Mouse (Mus musculus) thymus, adult 2 months (tissue): Measurements from ENCODE around the gene St6gal1. TPM values are rescaled to one million over a fixed set of nuclear protein-coding genes. Genes with fewer than 3 reads are reported as not detected.

Experiments
- DNase-seq: peaks from one replicate; pipeline ENCODE4 v3.0.0; 2021
- H3K27ac ChIP-seq: fragments of 200-500 bp; 2 replicates; pipeline ENCODE4 v1.5.1; 2012; ENCODE audit warnings: low read length, control low read depth; ENCODE audit not compliant: control insufficient read depth, insufficient read depth
- H3K27me3 ChIP-seq: fragments of 200-500 bp; 2 replicates; pipeline ENCODE4 v1.6.1; 2012; ENCODE audit warnings: mild to moderate bottlenecking, low read length, moderate library complexity, mixed read lengths; ENCODE audit not compliant: control insufficient read depth, insufficient read depth
- H3K36me3 ChIP-seq: fragments of 200-500 bp; 2 replicates; pipeline ENCODE4 v1.6.1; 2012; ENCODE audit warnings: mild to moderate bottlenecking, low read length, moderate library complexity; ENCODE audit not compliant: control insufficient read depth, insufficient read depth
- H3K4me1 ChIP-seq: fragments of 200-500 bp; replicated peaks from 2 replicates; pipeline ENCODE4 v1.6.1; 2012; ENCODE audit warnings: low read length; ENCODE audit not compliant: control insufficient read depth, insufficient read depth
- H3K4me3 ChIP-seq: fragments of 200-500 bp; 2 replicates; pipeline ENCODE4 v1.5.1; 2012; ENCODE audit warnings: mild to moderate bottlenecking, low read length, control low read depth, moderate library complexity; ENCODE audit not compliant: control insufficient read depth, insufficient read depth
- CTCF ChIP-seq: fragments of 200-500 bp; IDR thresholded peaks from 2 replicates; pipeline ENCODE4 v1.5.1; 2012; ENCODE audit warnings: mild to moderate bottlenecking, control low read depth, low read length, moderate library complexity, borderline replicate concordance; ENCODE audit not compliant: control insufficient read depth, poor library complexity, insufficient read depth; ENCODE audit errors: extremely low read depth
- POLR2A ChIP-seq: fragments of 200-500 bp; IDR thresholded peaks from 2 replicates; pipeline ENCODE4 v1.6.1; 2012; ENCODE audit warnings: mild to moderate bottlenecking, low read length, control low read depth, moderate library complexity; ENCODE audit not compliant: control insufficient read depth, poor library complexity, insufficient read depth; ENCODE audit errors: extremely low read depth
- WGBS: fragments of 180-500 bp; shearing (Covaris S2); methylation state at CpG from one replicate; pipeline ENCODE4 v1.1.7; 2018; 5-methylcytosine and 5-hydroxymethylcytosine counted together
- polyA plus RNA-seq: library from polyadenylated mRNA; depleted of rRNA; stranded (reverse); fragments of >200 nt; gene quantifications from 2 replicates; pipeline ENCODE4 v1.2.3, GENCODE M21; 2012; rRNA removed

The St6gal1 gene
- polyA plus RNA-seq, 1 experiment, result 33.2 TPM

DNA sequence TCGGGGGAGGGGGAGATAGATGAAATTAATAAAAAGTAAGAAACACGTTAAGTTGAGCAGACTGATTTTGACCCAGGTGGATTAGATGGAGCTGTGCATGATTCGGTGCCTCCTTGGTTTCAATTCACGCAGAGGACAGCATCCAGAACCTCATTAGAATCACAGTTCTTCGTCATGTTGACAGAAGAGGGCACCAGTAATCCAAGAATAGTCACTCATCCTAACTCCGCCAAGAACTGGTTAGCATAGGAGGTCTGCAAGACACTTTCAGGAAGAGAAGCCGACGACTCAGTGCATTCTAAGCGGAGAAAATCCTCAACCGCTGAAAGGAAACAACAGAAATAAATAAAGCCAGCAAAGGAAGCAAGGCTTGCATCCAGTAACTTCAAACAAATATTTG is 151.6 kb downstream of the St6gal1 start:
- Histone ChIP-seq H3K27me3 (no peaks in the 10 kb centered on the region), H3K4me1 (peaks cover 19% of the 10 kb centered on the region), H3K36me3 (no peaks in the 10 kb centered on the region), H3K27ac (no peak overlapping the region), H3K4me3 (no peak overlapping the region)
- TF ChIP-seq POLR2A (no peak), CTCF (no peak)
- DNase-seq, result no peak
- 63% methylated on average over 10 of the region's 10 CpGs for WGBS

DNA sequence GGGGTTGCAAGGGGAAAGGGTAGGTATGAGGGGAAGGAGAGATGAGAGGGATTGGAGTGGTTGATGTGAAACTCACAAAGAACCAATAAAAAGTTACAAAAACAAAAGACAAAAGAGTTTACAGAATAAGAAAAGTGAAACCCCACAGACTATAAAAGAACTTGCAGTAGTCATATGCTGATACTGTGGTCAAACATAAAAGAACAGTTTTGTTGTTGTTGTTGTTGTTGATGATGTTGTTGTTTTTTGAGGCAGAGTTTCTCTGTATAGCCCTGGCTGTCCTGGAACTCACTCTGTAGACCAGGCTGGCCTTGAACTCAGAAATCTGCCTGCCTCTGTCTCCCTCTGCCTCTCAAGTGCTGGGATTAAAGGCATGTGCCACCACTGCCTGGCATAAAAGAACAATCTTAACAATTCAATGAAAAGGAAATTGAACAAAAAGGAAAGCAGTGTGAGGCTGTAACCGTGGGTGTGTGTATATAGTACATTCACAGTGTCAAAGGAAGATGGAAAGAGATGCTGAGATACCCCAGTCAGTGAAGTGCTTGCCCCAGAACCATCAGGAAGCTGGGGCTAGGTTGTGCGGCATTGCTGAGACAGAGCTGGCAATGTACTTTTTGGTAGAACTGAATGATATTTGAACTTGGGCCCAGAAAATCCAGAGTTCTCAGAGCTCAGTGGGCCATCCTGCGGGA is 155.1 kb downstream of the St6gal1 start:
- DNase-seq, result no peak
- 81% methylated on average over 3 of the region's 3 CpGs for WGBS
- peaks cover 14% of the 10 kb centered on the region for H3K4me1 ChIP-seq

DNA sequence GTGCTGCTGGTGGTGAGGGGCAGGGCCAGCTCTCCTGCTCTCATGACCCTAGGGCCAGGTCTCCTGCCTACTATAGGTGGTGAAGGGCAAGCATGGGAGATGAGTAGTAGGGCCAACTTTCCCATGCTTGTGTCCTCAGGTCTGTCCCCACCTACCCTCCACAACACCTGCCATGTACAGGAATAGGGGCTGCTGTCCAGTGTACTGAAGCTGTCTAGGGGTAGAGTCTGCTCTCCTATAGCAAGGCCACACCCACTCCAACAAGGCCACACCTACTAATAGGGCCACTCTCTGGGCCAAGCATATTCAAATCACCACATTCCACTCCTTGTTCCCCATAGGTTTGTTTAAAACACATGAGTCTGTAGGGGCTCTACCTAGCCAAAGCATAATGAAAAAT is 159.8 kb downstream of the St6gal1 start:
- H3K36me3 ChIP-seq, result no peaks in the 10 kb centered on the region
- no peak for TF ChIP-seq CTCF
- TF ChIP-seq POLR2A, result no peak

More for the DNA sequence above, 155.1 kb downstream of the St6gal1 start:
- Histone ChIP-seq H3K27me3 (no peaks in the 10 kb centered on the region), H3K27ac (no peak overlapping the region; the same call in 1 of the 2 replicates), H3K4me3 (no peak overlapping the region), H3K36me3 (no peaks in the 10 kb centered on the region)
- no peak for TF ChIP-seq POLR2A
- no peak for TF ChIP-seq CTCF

DNA sequence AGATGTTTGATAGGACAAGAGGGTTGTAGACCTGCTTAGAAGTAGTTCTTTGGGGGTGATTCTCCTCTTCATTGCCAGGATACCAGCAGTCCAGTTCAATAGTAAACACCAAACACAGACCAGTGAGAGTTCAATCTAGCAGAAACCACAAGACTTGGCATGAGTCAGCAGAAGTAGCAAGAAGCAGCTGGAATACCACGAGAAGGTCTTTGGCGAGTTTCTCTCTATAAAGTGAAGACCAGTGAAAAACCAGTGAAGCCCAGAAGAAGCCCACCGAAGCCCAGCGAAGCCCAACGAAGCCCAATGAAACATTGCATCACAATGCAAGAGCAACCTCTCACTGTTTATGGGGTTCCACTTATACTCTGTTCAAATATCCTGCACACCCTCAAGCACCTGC is 173.4 kb downstream of the St6gal1 start:
- H3K4me3 ChIP-seq, result no peak overlapping the region
- no peak for TF ChIP-seq CTCF
- no peak for TF ChIP-seq POLR2A
- 68% methylated on average over 5 of the region's 5 CpGs for WGBS

More for the DNA sequence above, 159.8 kb downstream of the St6gal1 start:
- H3K27ac ChIP-seq, result no peak overlapping the region
- H3K4me1 ChIP-seq, result peaks cover 7% of the 10 kb centered on the region
- H3K4me3 ChIP-seq, result no peak overlapping the region
- DNase-seq, result no peak
- no peaks in the 10 kb centered on the region for H3K27me3 ChIP-seq

DNA sequence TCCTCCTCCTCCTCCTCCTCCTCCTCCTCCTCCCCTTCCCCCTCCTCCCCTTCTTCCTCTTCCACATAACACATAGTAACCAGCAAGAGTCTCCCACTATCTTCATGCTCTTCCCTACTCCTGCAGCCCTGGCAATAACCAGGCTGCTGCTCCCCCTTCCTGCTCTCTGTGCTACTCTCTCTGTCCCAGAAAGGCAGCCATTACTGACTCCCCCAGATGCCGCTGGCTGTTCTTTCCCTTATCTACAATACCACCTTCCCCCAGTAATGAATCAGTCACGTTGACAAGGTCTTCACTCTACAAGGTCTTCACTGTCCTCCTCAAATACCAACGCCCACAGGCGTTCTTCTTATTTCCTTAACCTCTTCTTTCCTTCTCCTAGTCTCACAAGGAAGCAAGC is 176.9 kb downstream of the St6gal1 start:
- DNase-seq, result no peak
- no peaks in the 10 kb centered on the region for H3K36me3 ChIP-seq
- TF ChIP-seq POLR2A, result no peak
- TF ChIP-seq CTCF, result no peak
- H3K27ac ChIP-seq, result no peak overlapping the region
- H3K27me3 ChIP-seq, result no peaks in the 10 kb centered on the region
- H3K4me3 ChIP-seq, result no peak overlapping the region
- 56% methylated on average over 4 of the region's 4 CpGs for WGBS
- H3K4me1 ChIP-seq, result peaks cover 11% of the 10 kb centered on the region

More for the DNA sequence above, 173.4 kb downstream of the St6gal1 start:
- DNase-seq, result no peak
- Histone ChIP-seq H3K4me1 (peaks cover 10% of the 10 kb centered on the region), H3K36me3 (no peaks in the 10 kb centered on the region), H3K27me3 (no peaks in the 10 kb centered on the region), H3K27ac (no peak overlapping the region)

DNA sequence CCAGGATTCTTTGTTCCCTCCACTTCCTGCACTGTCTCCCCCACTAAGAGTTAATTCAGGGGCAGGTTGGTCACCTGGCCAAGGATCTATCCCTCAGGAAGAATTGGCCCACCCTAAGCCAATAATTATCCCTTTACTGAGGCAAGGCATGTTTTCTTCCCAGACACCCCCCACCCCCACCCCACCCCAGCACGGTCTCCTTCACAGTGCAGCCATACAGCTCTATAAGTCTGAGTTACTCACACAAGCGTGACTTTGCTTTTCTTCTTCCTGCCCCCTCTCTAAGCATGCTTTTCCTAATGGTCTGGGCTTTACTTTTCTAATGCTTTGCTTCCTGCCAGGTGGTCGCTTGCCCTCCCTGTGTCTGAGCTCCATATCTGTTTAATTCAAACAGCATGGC is 177.4 kb downstream of the St6gal1 start:
- no peak for TF ChIP-seq POLR2A
- TF ChIP-seq CTCF, result no peak
- no peaks in the 10 kb centered on the region for H3K27me3 ChIP-seq
- no peak overlapping the region for H3K4me3 ChIP-seq
- WGBS, result 40% methylated on average over 3 of the region's 3 CpGs
- H3K4me1 ChIP-seq, result peaks cover 11% of the 10 kb centered on the region
- DNase-seq, result no peak
- no peak overlapping the region for H3K27ac ChIP-seq
- H3K36me3 ChIP-seq, result no peaks in the 10 kb centered on the region

DNA sequence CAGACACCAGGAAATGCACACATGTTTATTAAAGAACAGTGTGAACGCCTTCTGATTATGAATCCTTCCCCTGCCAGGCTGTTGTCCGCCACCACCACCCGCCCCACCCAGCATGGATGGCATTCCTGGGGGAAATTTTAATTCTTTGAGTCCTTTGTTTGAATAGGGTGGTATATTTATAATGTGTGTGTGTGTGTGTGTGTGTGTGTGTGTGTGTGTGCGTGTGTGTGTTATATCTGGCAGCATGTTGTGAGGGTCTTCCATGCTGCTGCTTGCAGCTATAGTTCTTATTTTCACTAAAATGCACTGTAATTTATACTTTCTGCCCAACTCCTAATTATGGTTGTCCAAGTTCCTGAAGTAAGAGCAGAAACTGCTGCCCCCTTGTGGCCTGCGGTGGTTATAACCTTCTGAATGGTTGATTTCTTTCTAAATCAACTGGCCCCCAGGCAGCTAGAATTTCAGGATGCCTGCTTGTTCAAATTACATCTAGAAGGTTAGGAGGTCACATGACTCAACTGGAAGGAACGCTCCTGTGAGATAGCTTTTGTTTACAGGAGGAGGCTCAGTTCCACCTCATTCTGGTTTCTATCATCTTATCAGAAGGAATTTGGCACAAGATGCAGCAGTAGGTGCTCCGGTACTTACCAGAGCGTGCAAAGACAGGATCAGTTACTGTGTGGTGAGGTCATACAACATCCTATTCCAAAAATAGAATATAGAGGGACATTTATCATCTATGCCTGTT is 178.6 kb downstream of the St6gal1 start:
- no peaks in the 10 kb centered on the region for H3K27me3 ChIP-seq
- H3K36me3 ChIP-seq, result no peaks in the 10 kb centered on the region
- peak; percentile 84 for DNase-seq
- H3K27ac ChIP-seq, result no peak overlapping the region
- TF ChIP-seq POLR2A (no peak), CTCF (no peak)
- WGBS, result 63% methylated on average over 8 of the region's 8 CpGs
- peaks cover 11% of the 10 kb centered on the region for H3K4me1 ChIP-seq
- no peak overlapping the region for H3K4me3 ChIP-seq

Other genes with a start within 250 kb of the St6gal1 start
- gene Kng2, start 195.3 kb upstream of the St6gal1 start, polyA plus RNA-seq, result 0.80 and 0.91 TPM in 2 replicates
- gene Kng1, start 166.9 kb upstream of the St6gal1 start, polyA plus RNA-seq, result 0.05 and 0.98 TPM in 2 replicates
- gene Eif4a2, start 117.3 kb upstream of the St6gal1 start, polyA plus RNA-seq, result 109 and 137 TPM in 2 replicates
- 2.6 and 3.4 TPM in 2 replicates for gene Rfc4, start 97.0 kb upstream of the St6gal1 start, polyA plus RNA-seq
- 52.4 and 61.3 TPM in 2 replicates for gene Adipoq, start 78.2 kb upstream of the St6gal1 start, polyA plus RNA-seq
- 0.04 and 0.05 TPM in 2 replicates for gene Rtp1, start 204.4 kb downstream of the St6gal1 start, polyA plus RNA-seq